Mouse (Mus musculus) monocyte, adult 2 months (primary cell): ENCODE measurements around the gene Cul4a.

Source experiments
- DNase-seq, 2 experiments: peaks; one replicate each; pipeline ENCODE4 v3.0.0; 2022; ENCODE audit warnings: low spot score in 2 of 2, low read depth in 1 of 2

Gene Cul4a

GRCm38 (mm10) chr8:13179482-13179881 lies 74.1 kb downstream of the Cul4a start:
- DNase-seq, result no peak

- DNase-seq, result no peak
Measured at GRCm38 (mm10) chr8:13179948-13180347, 74.5 kb downstream of the Cul4a start.

GRCm38 (mm10) chr8:13180408-13180807 lies 75.0 kb downstream of the Cul4a start:
- DNase-seq, result no peak

GRCm38 (mm10) chr8:13180911-13181690 lies 75.7 kb downstream of the Cul4a start:
- no peak for DNase-seq

- no peak for DNase-seq
Measured at GRCm38 (mm10) chr8:13181691-13181976, 76.2 kb downstream of the Cul4a start.

- no peak for DNase-seq
Measured at GRCm38 (mm10) chr8:13186819-13187218, 81.4 kb downstream of the Cul4a start.

- no peak for DNase-seq
Measured at GRCm38 (mm10) chr8:13187229-13187628, 81.8 kb downstream of the Cul4a start.

GRCm38 (mm10) chr8:13187638-13188037 lies 82.2 kb downstream of the Cul4a start:
- DNase-seq, result no peak

GRCm38 (mm10) chr8:13188052-13188555 lies 82.7 kb downstream of the Cul4a start:
- DNase-seq, result no peak

GRCm38 (mm10) chr8:13188857-13189256 lies 83.4 kb downstream of the Cul4a start:
- DNase-seq, result no peak

- no peak for DNase-seq
Measured at GRCm38 (mm10) chr8:13190235-13190634, 84.8 kb downstream of the Cul4a start.

GRCm38 (mm10) chr8:13194818-13195217 lies 89.4 kb downstream of the Cul4a start:
- DNase-seq, result no peak

- DNase-seq, result no peak
Measured at GRCm38 (mm10) chr8:13197493-13197892, 92.1 kb downstream of the Cul4a start.
